Mouse (Mus musculus) 3134 (cell line): ENCODE results near the gene Fbll1.
A peak's percentile ranks its signal among the peaks of the same experiment; 100 is the strongest.
"Not testable (repeated sequence)": the region's sequence is repeated elsewhere in the genome, so short reads cannot be mapped to it uniquely, and the experiment has no call there.

Experiments
- DNase-seq: peaks from one replicate; pipeline ENCODE4 v3.0.0-alpha.2; 2011; ENCODE audit warnings: low spot score; ENCODE audit not compliant: insufficient read length; ENCODE audit errors: extremely low read depth

Fbll1 gene

GRCm38 (mm10) chr11:35798874-35799273 is at the start of gene Fbll1:
TSS of gene Fbll1 (minus strand) at chr11:35798884.
- DNase-seq, result no peak

GRCm38 (mm10) chr11:35844299-35844698 is 45.6 kb upstream of the Fbll1 start:
- peak; percentile 46 for DNase-seq

GRCm38 (mm10) chr11:35842560-35842959 is 43.9 kb upstream of the Fbll1 start:
- not testable (repeated sequence) for DNase-seq

GRCm38 (mm10) chr11:35841738-35842325 is 43.1 kb upstream of the Fbll1 start:
- DNase-seq, result no peak

GRCm38 (mm10) chr11:35840806-35841205 is 42.1 kb upstream of the Fbll1 start:
- DNase-seq, result not testable (repeated sequence)

GRCm38 (mm10) chr11:35840282-35840681 is 41.6 kb upstream of the Fbll1 start:
- no peak for DNase-seq

GRCm38 (mm10) chr11:35838345-35839338 is 40.0 kb upstream of the Fbll1 start:
- DNase-seq, result peak; percentile 90

GRCm38 (mm10) chr11:35837156-35838126 is 38.8 kb upstream of the Fbll1 start:
- peak; percentile 58 for DNase-seq

GRCm38 (mm10) chr11:35834022-35834760 is 35.5 kb upstream of the Fbll1 start, which contains the start of gene Rars:
TSS of gene Rars (minus strand) at chr11:35834506.
- peak; percentile 82 for DNase-seq

- no peak for DNase-seq
Observed at GRCm38 (mm10) chr11:35833270-35833669, 34.6 kb upstream of the Fbll1 start.

- DNase-seq, result no peak
Observed at GRCm38 (mm10) chr11:35832139-35832538, 33.5 kb upstream of the Fbll1 start.

GRCm38 (mm10) chr11:35827714-35828113 is 29.0 kb upstream of the Fbll1 start:
- no peak for DNase-seq

GRCm38 (mm10) chr11:35816316-35816715 is 17.6 kb upstream of the Fbll1 start:
- no peak for DNase-seq

- DNase-seq, result no peak
Observed at GRCm38 (mm10) chr11:35811458-35811857, 12.8 kb upstream of the Fbll1 start.

- DNase-seq, result no peak
Observed at GRCm38 (mm10) chr11:35801332-35801731, 2.6 kb upstream of the Fbll1 start.

GRCm38 (mm10) chr11:35798495-35798820 is 226 bp downstream of the Fbll1 start:
- DNase-seq, result no peak

- DNase-seq, result no peak
Observed at GRCm38 (mm10) chr11:35797751-35798494, 761 bp downstream of the Fbll1 start.

GRCm38 (mm10) chr11:35792800-35793199 is 5.9 kb downstream of the Fbll1 start:
- DNase-seq, result not testable (repeated sequence)

- DNase-seq, result no peak
Observed at GRCm38 (mm10) chr11:35788443-35788842, 10.2 kb downstream of the Fbll1 start.
